Mouse (Mus musculus) gastrocnemius, postnatal 14 days (tissue): ENCODE measurements around the gene 4930412O13Rik. TPM values are rescaled to one million over a fixed set of nuclear protein-coding genes. Genes with fewer than 3 reads are reported as not detected.

Experiments used
- DNase-seq: peaks from one replicate; pipeline ENCODE4 v3.0.0; 2021; ENCODE audit warnings: mixed read lengths
- intact Hi-C: fragments of 180-260 bp; cut with DNase I; formaldehyde crosslinking; loops from one replicate; pipeline ENCODE4 v1.15.1; 2025; ENCODE audit warnings: low total_unique reads
- total RNA-seq, 2 experiments: library from RNA; stranded (reverse); gene quantifications; 2 replicates each; pipeline ENCODE4 v1.2.3; 2021

4930412O13Rik gene
- total RNA-seq, 2 experiments from 2014 or later = not detected

- no peak for DNase-seq
- intact Hi-C loops = loop anchor here (10.0 kb wide), 1 partner anchor 111 kb away; no protein-coding TSS in a partner anchor
Measured at GRCm38 (mm10) chr2:9893272-9893953, 12.4 kb downstream of the 4930412O13Rik start.

DNA sequence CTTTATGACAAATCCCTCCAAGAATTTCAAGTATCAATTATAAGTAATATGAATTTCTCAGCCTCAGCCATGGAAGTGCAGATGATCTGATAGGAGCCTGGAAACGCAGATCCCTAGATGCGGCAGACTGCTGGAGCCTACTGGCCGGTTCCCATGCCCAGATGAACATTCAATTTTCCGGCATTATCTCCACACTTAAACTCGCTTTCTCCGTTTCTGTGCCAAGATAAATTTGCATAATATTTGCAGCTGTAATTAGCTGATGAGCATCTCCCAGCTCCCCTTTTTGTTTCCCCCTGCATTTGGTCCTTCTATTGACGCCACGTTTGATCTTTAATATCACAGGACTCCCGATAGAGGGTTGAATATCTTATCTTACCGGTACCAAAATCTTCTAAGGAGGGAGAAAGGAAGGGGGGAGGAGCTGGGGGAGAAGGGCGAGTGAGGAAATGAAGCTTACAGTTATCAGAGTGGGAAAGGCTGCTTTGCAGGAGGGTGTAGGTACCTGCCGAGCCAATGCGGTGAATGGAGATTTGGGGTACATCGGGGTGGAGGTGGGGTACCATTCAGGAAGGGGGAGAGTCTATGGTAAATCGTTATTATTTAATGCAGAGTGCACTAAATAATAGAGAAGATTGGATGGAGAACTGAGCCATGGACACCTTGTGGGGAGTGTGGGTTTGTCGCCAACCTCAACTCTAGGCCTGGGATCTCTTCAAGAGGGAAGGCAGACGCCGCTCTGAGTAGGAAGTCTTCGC, 14.0 kb downstream of the 4930412O13Rik start:
- intact Hi-C loops = loop anchor here (10.0 kb wide), 1 partner anchor 110 kb away; no protein-coding TSS in a partner anchor
- no peak for DNase-seq

DNA sequence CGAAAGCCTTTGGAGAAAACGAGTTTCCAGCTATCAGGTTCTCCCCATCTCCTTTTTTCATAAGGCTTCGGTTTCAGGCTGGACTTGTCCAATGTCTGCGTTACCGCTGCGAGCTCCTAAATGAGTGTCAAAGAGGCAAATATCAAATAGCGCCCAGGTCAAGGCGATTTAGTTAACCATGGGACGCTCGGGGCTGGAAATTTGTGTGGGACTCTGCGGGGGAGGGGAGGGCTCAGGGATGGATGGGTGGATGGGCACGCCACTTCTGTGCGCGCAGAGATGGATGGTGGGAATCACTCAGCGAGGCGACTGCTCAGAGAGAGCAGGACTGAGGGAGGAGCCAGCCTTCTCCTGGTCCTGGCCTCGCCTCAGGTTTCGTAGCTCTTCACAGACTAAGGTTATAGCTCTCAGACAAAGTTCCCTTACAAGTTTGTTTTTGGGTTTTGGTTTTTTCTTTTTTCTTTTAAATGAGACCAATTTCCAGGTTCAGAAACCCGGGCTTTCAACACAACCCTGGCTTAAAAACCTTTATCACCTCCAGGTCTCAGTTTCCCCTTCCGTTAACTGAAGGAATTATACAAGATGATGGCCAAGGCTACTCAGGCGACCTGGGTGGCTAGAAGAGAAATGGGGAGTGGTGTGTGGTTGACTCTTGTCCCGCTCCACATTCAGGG, 15.2 kb downstream of the 4930412O13Rik start:
- intact Hi-C loops = loop anchor here (10.0 kb wide), 1 partner anchor 109 kb away; no protein-coding TSS in a partner anchor
- no peak for DNase-seq

DNA sequence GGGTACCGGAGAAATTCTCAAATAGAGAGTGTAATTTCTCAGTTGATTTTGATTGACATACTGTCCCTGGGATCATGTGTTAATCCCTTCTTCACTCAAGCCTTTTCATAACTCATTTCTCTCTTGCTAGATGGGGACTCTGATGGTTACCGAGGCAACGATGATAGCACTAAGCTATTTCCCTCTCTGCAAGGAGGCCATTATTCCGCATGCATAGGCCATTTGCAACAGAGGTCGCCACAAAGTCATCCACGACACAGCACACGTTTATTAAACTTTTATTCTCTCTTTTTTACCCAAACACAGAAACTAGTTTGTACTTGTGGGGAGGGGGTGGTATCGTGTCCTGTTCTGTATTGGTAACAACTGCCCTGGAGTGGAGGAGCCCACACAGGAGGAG, 16.8 kb downstream of the 4930412O13Rik start:
- no peak for DNase-seq
- intact Hi-C loops = loop anchor here (10.0 kb wide), 1 partner anchor 107 kb away; no protein-coding TSS in a partner anchor

DNA sequence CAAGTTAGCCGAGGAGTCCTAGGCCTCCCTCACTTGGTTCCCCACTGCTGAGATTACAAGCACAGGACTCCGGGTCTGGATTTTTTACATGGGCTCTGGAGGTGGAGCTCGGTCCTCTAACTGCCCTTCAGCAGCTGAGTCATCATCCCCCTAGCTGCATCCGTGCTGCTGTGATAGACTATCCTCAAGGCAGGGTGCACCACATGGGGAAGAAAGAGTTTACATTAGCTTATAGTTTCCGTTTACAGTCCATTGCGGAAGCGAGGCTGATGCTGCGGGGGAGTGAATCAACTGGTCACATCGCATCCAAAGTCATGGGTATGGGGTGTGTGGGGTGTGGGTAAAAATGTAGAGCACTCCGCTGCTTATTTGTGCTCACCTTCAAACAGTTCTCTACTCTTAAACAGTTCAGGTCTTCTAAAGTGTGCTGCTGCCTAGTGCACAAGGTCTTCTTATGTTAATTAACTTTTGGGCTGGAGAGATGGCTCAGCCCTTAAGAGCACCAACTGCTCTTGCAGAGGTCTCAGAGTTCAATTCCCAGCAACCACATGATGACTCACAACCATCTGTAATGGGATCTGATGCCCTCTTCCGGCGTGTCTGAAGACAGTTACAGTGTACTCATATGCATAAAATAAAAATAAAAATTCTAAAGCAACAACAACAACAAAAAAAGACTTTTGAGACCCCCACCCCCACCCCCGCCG, 23.0 kb downstream of the 4930412O13Rik start:
- intact Hi-C loops = no loop called here
- DNase-seq = no peak

DNA sequence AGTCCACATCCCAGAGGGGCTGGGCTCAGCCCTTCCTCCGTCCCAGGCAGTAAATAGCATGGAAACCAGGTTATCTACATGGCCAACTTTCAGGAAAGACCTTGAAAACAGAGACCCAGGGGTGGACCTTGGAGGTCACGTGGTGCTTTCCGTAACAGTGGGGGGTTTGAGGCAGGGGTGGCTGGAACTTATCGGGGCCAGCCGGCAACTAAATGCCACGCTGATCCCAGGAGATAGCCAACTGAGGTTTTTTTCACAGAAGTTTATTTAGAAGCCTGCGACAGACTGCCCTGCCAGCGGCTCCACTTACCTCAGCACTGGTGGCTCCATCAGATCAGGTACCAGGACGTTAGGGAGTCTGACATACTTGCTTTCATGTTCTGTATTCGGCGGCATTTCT, 24.9 kb downstream of the 4930412O13Rik start:
- DNase-seq = no peak
- intact Hi-C loops = no loop called here

DNA sequence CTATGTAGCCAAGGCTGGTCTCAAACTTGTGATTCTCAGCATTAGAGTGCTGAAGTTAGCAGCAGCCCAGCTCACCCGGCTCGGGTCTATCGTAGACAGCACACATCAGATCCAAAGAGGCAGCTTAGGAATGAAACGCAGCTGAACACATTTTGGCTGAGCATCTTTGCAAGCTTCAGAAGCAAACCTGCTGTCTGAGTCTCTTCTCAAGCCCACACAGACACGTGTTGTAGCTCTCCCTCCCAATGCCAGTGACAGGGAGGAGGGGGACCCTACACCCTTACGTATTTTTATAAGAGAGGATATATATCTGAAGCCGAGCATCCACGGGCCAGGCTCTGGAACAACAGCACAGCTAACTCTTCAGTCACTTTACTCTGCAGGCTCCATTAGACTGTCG, 36.5 kb downstream of the 4930412O13Rik start:
- DNase-seq = no peak
- intact Hi-C loops = no loop called here

GRCm38 (mm10) chr2:9918691-9919471, 37.8 kb downstream of the 4930412O13Rik start:
- DNase-seq = no peak

GRCm38 (mm10) chr2:9926194-9926904, 45.3 kb downstream of the 4930412O13Rik start:
- no peak for DNase-seq
- intact Hi-C loops = no loop called here

More at GRCm38 (mm10) chr2:9918691-9919471, 37.8 kb downstream of the 4930412O13Rik start:
- intact Hi-C loops = no loop called here

- no peak for DNase-seq
- intact Hi-C loops = no loop called here
Measured at GRCm38 (mm10) chr2:9926905-9927283, 45.8 kb downstream of the 4930412O13Rik start.

Other genes starting within 250 kb of the 4930412O13Rik start
- not detected for gene 9230102O04Rik, start 8.3 kb downstream of the 4930412O13Rik start, total RNA-seq
- under 1 TPM; 0.31 to 0.55 TPM for gene Gata3, start 8.8 kb downstream of the 4930412O13Rik start, total RNA-seq
- 1 to 10 TPM; 6.0 to 6.6 TPM for gene Taf3, start 167.3 kb downstream of the 4930412O13Rik start, total RNA-seq
- 100 to 1,000 TPM; 725 to 812 TPM for gene Atp5c1, start 199.3 kb downstream of the 4930412O13Rik start, total RNA-seq
- gene Kin, start 199.3 kb downstream of the 4930412O13Rik start, total RNA-seq = 1 to 10 TPM; 4.8 to 5.1 TPM